Mouse (Mus musculus): ENCODE measurements at regions not wholly inside any gene's neighbourhood (a gene's known extent, or its start where the extent isn't known, plus 50 kb on each side); places are given as distances from the start of the nearest gene placed in this dataset.

DNA sequence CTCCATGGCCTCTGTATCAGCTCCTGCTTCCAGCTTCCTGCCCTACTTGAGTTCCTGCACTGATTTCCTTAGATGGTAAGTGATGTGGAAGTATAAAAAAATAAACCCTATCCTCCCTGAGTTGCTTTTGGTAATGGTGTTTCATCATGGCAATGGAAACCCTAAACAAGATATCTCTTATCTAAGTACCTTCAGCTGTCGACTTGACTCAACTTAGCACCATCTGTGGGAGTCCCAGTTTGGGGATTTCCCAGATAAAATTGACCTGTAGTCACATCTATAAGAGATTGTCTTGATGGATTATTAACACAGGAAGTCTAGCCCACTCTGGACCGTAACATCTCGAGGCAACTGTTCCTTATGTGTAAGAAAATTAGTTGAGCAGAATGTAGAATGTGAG is 570.2 kb upstream of the Gm10306 start:
- Histone ChIP-seq H3K27ac (ENCODE audit: insufficient read depth, low read length) (no peak overlapping the region), H3K4me3 (ENCODE audit: insufficient read depth, low read length) (no peak overlapping the region), H3K4me1 (ENCODE audit: control insufficient read depth, insufficient read depth, low read length) (no peaks in the 10 kb centered on the region)
- TF ChIP-seq CTCF (IDR thresholded peaks at IDR 0.05; ENCODE audit: borderline replicate concordance, insufficient read depth, low read length) (no peak), POLR2A (IDR thresholded peaks at IDR 0.05; ENCODE audit: low read depth, low read length) (no peak)

- H3K27ac ChIP-seq (ENCODE audit: insufficient read depth, low read length), result no peak overlapping the region
- no peak for TF ChIP-seq POLR2A (IDR thresholded peaks at IDR 0.05; ENCODE audit: low read depth, low read length)
- TF ChIP-seq CTCF (IDR thresholded peaks at IDR 0.05; ENCODE audit: borderline replicate concordance, insufficient read depth, low read length), result no peak
- H3K4me1 ChIP-seq (ENCODE audit: control insufficient read depth, insufficient read depth, low read length), result no peaks in the 10 kb centered on the region
- no peak overlapping the region for H3K4me3 ChIP-seq (ENCODE audit: insufficient read depth, low read length)
These were observed 566.0 kb upstream of the Gm10306 start for GRCm38 (mm10) chr4:93990273-93990869.

GRCm38 (mm10) chr4:94005818-94006217 is 550.5 kb upstream of the Gm10306 start:
- Histone ChIP-seq H3K4me3 (ENCODE audit: insufficient read depth, low read length) (no peak overlapping the region), H3K4me1 (ENCODE audit: control insufficient read depth, insufficient read depth, low read length) (no peaks in the 10 kb centered on the region), H3K27ac (ENCODE audit: insufficient read depth, low read length) (no peak overlapping the region)
- no peak for TF ChIP-seq POLR2A (IDR thresholded peaks at IDR 0.05; ENCODE audit: low read depth, low read length)
- no peak for TF ChIP-seq CTCF (IDR thresholded peaks at IDR 0.05; ENCODE audit: borderline replicate concordance, insufficient read depth, low read length)

GRCm38 (mm10) chr4:94007088-94007768 is 549.1 kb upstream of the Gm10306 start:
- Histone ChIP-seq H3K4me3 (ENCODE audit: insufficient read depth, low read length) (no peak overlapping the region), H3K27ac (ENCODE audit: insufficient read depth, low read length) (no peak overlapping the region), H3K4me1 (ENCODE audit: control insufficient read depth, insufficient read depth, low read length) (no peaks in the 10 kb centered on the region)
- no peak for TF ChIP-seq CTCF (IDR thresholded peaks at IDR 0.05; ENCODE audit: borderline replicate concordance, insufficient read depth, low read length)
- no peak for TF ChIP-seq POLR2A (IDR thresholded peaks at IDR 0.05; ENCODE audit: low read depth, low read length)

DNA sequence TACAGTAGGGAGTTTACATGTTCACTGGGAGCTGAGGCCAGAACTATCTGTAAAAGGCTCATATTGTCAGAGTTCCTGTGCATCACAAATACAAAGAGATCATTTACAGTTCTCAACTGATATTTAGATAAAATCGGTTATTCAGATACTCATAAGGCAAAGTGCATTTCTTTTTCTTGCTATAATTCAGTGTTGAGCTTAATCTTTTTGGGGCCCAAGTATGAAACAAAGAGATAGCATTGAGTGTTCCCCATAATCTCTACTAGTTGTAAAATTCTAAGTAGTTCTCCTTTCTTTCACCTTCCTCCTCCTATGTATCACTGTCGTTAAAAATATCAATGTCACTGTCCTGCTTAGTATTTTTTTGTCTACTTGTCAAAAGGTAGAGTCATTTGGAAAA is 540.6 kb upstream of the Gm10306 start:
- Histone ChIP-seq H3K27ac (ENCODE audit: insufficient read depth, low read length) (no peak overlapping the region), H3K4me1 (ENCODE audit: control insufficient read depth, insufficient read depth, low read length) (no peaks in the 10 kb centered on the region; the same call in 1 of the 2 replicates), H3K4me3 (ENCODE audit: insufficient read depth, low read length) (no peak overlapping the region)
- no peak for TF ChIP-seq POLR2A (IDR thresholded peaks at IDR 0.05; ENCODE audit: low read depth, low read length)
- TF ChIP-seq CTCF (IDR thresholded peaks at IDR 0.05; ENCODE audit: borderline replicate concordance, insufficient read depth, low read length), result no peak

- TF ChIP-seq POLR2A (IDR thresholded peaks at IDR 0.05; ENCODE audit: low read depth, low read length), result no peak
- TF ChIP-seq CTCF (IDR thresholded peaks at IDR 0.05; ENCODE audit: borderline replicate concordance, insufficient read depth, low read length), result no peak
- no peak overlapping the region for H3K4me3 ChIP-seq (ENCODE audit: insufficient read depth, low read length)
- no peaks in the 10 kb centered on the region; the same call in 1 of the 2 replicates for H3K4me1 ChIP-seq (ENCODE audit: control insufficient read depth, insufficient read depth, low read length)
- no peak overlapping the region for H3K27ac ChIP-seq (ENCODE audit: insufficient read depth, low read length)
These were observed 538.6 kb upstream of the Gm10306 start for GRCm38 (mm10) chr4:94017702-94018101.

DNA sequence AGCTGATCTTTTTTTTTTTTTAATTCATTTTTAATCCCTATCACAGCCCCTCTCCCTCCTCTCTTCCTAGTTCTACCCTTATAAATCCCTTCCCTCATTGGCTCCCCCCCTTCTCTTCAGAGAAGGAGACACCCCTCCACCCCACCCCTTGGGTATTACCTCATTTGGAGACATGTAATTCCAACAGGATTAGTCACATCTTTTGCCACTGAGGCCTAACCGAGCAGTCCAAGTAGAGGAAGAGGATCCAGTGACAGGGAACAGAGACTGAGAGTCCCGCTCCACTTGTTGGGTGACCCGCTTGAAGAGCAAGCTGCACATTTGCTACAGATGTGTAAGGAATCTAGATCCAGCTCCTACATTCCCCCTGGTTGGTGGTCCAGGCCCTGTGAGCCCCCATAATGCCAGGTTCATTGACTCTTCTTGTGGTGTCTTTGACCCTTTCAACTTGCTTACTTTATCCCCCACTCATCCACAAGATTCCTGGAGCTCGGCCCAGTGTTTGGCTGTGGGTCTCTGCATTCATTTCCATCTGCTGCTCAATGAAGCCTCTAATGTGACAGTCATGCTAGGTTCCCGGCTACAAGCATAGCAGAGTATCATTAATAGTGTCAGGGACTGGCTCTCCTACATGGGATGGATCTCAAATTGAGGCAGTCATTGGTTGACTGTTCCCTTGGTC is 506.6 kb upstream of the Gm10306 start:
- peaks cover 4% of the 10 kb centered on the region; the same call in 1 of the 2 replicates for H3K4me1 ChIP-seq (ENCODE audit: control insufficient read depth, insufficient read depth, low read length)
- no peak for TF ChIP-seq CTCF (IDR thresholded peaks at IDR 0.05; ENCODE audit: borderline replicate concordance, insufficient read depth, low read length)
- TF ChIP-seq POLR2A (IDR thresholded peaks at IDR 0.05; ENCODE audit: low read depth, low read length), result no peak
- H3K4me3 ChIP-seq (ENCODE audit: insufficient read depth, low read length), result no peak overlapping the region

DNA sequence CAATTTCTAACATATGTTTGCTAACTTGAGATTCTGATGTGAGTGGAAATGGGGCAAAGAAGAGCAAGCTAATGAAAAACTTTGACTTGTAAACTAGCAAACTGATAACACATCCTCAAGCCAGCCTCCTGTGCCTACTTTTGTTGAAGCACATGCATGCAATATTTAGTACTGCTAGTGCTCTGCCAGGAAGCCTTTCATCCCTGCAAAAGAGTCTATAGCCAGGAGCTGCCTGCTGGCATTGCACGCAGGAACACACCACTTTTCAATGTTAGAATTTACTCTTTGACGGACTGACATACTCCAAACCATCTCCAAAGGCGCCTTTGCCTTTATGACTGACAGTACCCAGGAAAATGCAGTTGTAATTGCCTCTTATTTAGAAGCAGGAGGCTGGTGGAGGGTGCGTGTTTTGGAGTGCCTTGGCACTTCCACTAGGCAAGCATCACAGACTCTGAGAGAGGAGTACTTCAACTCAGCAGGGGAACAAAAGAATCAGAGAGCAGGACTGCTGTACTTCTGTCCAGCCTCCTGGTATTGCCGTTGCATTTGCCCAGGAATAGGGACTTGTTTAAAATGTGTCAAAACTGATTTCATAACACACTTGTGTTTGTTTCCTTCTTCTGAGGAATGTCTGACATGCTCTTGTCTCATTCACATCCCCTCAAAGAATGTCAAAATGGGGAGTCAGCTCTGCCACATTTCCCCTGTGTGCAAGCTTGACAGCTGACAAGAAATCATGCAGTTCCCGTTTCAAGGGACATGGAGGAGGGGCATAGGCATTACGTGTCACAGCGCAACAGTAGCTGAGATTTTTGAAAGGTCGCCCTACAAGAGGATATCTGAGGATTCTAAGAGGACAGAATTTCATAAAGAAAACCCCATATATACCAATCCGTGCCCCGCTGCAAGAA is 503.8 kb upstream of the Gm10306 start:
- TF ChIP-seq CTCF (IDR thresholded peaks at IDR 0.05; ENCODE audit: borderline replicate concordance, insufficient read depth, low read length) (no peak), POLR2A (IDR thresholded peaks at IDR 0.05; ENCODE audit: low read depth, low read length) (no peak)
- H3K27ac ChIP-seq (ENCODE audit: insufficient read depth, low read length), result no peak overlapping the region
- no peak overlapping the region for H3K4me3 ChIP-seq (ENCODE audit: insufficient read depth, low read length)
- H3K4me1 ChIP-seq (ENCODE audit: control insufficient read depth, insufficient read depth, low read length), result peaks cover 4% of the 10 kb centered on the region; the same call in 1 of the 2 replicates

More for the DNA sequence above, 506.6 kb upstream of the Gm10306 start:
- H3K27ac ChIP-seq (ENCODE audit: insufficient read depth, low read length), result no peak overlapping the region

- Histone ChIP-seq H3K4me3 (ENCODE audit: insufficient read depth, low read length) (no peak overlapping the region), H3K27ac (ENCODE audit: insufficient read depth, low read length) (no peak overlapping the region), H3K4me1 (ENCODE audit: control insufficient read depth, insufficient read depth, low read length) (no peaks in the 10 kb centered on the region)
- TF ChIP-seq CTCF (IDR thresholded peaks at IDR 0.05; ENCODE audit: borderline replicate concordance, insufficient read depth, low read length) (no peak), POLR2A (IDR thresholded peaks at IDR 0.05; ENCODE audit: low read depth, low read length) (no peak)
These were observed 483.0 kb upstream of the Gm10306 start for GRCm38 (mm10) chr4:94073178-94073870.
